Mouse (Mus musculus): ENCODE data around the gene Parvg.

GRCm38 (mm10) chr15:84385995-84386565 lies 62.3 kb downstream of the Parvg start:
- no peak for TF ChIP-seq POLR2A (IDR thresholded peaks at IDR 0.05; ENCODE audit: low read depth, low read length)
- no peak for TF ChIP-seq CTCF (IDR thresholded peaks at IDR 0.05; ENCODE audit: extremely low read depth, insufficient read length, insufficient replicate concordance, low read depth, low read length)
